Mouse (Mus musculus): ENCODE measurements at regions not wholly inside any gene's neighbourhood (a gene's known extent, or its start where the extent isn't known, plus 50 kb on each side); places are given as distances from the start of the nearest gene placed in this dataset.
"Not testable (repeated sequence)": the region's sequence is repeated elsewhere in the genome, so short reads cannot be mapped to it uniquely, and the experiment has no call there.

DNA sequence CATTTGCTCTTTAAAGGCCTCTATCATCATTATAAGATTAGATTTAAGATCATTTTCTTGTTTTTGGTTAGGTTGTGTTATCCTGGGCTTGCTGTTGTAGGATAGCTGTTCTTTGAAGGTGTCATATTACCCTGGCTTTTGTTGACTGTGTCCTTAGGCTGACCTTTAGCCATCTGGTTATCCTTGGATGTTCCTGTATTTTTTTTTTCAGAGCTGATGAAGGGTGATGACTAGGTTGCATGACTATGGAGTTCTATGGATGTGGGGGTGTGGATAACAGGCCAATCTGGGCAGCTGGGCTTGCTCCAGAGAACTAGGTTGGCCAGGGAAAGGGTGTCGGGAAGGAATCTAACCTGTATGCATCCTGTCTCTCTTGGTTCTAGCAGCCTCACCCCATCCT is 74.2 kb downstream of the Dmrta1 start:
- no peak for DNase-seq

DNA sequence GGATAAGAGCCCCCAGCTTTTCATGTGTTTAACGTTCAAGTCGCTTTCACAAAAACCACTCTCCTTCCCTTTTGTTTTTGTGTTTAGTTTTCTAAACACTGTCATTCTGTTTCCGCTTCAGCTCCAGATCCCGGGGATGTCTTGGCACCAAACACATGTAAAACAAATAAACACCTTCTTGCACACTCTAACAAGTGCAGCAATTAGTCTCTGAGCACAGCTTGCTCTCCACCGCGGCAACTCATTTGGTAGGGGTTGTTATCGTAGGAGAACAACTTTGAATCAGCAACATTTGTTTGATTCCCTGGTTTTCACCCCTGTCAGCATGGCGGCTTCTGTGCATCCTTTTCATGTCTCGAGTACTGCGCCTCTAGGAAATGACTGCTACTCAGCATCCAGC is 97.0 kb downstream of the Dmrta1 start:
- DNase-seq = no peak

GRCm38 (mm10) chr4:89781487-89781886 is 102.3 kb downstream of the Dmrta1 start:
- DNase-seq = no peak

DNA sequence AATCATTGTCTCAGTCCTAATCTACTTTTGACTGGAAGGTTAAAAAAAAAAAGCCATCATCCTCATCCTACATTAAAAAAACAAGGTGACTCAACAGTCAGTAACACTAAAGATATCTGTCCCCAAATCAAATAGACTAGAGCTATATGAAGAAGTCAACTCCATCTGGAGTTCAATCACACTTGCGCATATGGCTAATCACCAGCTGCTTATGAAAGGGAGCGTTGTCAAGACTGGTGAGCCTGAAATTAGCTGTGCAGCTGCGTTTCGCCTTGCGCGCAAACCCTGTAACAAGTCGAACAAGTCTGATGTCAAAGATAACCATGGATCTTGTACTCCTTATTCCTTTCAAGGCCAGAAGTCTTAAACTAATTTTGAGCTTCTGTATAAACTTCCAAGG is 137.6 kb downstream of the Dmrta1 start:
- DNase-seq = peak; percentile 7

- peak; percentile 3 for DNase-seq
These were observed 155.4 kb downstream of the Dmrta1 start for GRCm38 (mm10) chr4:89834552-89835206.

- DNase-seq = not testable (repeated sequence)
These were observed 196.3 kb downstream of the Dmrta1 start for GRCm38 (mm10) chr4:89875375-89876055.

DNA sequence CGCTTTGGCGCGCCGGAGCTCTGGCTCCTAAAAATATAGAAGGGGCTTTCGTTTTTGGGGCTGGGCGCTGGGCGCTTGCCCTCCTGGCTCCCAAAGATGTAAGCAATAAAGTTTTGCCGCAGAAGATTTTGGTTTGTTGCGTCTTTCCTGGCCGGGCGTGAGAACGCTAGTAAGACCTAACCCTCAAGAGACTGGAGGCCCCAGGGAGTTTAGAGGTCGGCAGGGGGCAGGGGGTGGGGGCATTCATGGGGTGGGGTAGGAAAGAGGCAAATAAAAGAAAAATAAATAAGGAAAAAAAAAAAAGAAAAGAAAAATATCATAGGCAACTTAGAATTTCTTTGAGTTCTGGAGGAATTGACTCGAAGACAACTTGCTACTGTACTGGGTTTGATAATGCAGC is 196.9 kb downstream of the Dmrta1 start:
- not testable (repeated sequence) for DNase-seq

- DNase-seq = peak; percentile 5
These were observed 201.8 kb downstream of the Dmrta1 start for GRCm38 (mm10) chr4:89881083-89881482.

DNA sequence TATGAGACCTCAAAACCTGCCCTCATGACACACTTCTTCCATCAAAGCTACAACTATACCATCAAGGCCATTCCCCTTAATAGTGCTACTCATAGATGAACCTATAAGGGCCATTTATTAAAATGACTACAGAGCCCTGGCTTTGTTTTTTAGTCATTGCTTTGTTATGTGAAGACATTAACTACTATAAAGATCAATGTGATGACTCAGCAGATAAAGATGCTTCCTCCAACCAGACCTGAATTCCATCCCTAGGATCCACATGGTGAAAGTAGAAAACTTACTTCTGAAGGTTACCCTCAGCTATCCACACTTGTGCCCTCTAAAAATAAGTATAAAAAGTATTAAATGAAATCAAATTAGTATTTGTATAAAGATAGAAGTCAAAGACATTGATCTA is 230.4 kb downstream of the Dmrta1 start:
- DNase-seq = no peak

DNA sequence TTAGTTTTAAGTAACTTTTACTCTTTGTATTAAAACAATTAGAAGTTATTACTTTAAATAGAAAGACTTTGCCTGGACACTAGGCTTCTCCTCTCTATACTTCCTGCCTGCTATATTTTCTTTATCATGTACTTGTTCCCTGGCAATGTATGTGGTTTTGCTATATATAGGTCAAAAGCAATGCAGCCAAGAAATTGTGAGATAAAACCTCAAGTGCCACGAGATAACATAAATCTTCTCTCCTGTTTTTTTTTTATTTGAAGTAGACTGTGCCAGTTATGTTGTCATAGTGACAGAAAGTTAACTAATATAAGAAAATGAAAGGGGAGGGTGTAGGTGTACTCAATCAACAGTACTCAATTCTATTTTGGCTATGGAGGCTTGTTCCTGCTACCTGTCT is 258.4 kb downstream of the Dmrta1 start:
- no peak for DNase-seq

- DNase-seq = peak; percentile 6
These were observed 262.1 kb downstream of the Dmrta1 start for GRCm38 (mm10) chr4:89941308-89941707.

- no peak for DNase-seq
These were observed 242.5 kb upstream of the Zfp352 start for GRCm38 (mm10) chr4:89976146-89976545.

DNA sequence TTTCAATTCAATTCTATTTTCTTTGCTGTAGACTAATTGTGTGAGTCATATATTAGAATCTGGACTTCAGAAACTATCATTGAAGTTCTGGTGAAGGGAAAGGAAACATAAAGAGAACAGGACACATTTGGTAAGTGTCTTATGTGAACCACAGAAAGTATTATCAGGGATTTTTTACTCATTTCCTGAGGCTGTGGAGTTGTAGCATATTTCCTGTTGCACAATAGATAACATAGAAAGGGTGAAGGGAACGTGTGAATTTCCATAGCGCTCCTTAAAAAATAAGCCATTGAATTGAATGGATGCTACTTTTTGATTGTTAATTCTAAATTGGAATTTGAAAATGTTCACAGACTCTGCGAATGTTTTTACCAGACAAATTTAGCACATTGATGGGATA is 215.2 kb upstream of the Zfp352 start:
- DNase-seq = no peak

- no peak for DNase-seq
These were observed 214.7 kb upstream of the Zfp352 start for GRCm38 (mm10) chr4:90003898-90004297.

DNA sequence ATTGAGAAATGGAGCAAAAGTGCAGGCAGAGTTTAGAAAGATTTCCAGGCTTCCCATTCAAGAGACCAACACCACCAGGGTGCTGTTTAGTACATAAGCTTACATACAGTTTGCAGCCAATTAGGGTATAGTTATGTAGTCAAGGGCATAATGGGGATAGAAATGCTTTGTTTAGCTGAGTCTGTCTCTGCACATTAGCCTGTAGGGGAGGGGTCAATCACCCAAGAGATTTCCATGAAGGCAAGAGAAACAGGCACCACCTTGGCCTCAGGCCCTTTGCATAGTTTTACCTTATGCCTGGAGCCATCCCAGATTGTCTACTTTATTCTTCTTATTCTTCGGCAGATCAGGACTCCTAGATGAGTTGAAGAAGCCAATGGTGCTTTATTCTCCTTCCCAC is 205.9 kb upstream of the Zfp352 start:
- no peak for DNase-seq

DNA sequence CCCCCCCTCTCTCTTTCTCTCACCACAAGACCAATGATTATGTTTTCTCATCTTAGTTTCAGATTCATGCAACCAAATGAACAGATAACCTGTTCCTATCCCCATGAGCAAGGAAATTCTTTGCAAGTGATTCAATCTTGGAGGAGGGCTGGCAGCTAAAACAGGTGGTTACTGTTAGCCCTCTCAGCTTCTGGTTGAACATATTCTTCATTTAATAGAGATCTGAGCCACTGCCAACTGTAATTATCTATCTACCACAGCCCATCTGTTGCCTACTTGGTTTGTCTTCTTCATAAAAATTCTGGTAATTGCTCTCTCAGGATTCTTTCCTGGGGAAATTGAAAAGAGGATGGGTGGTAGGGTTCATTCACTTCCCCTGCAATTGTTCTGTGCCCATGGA is 204.4 kb upstream of the Zfp352 start:
- no peak for DNase-seq

Measured in right cerebral cortex, postnatal 25 days (tissue).